Mouse (Mus musculus) left cerebral cortex, adult 2 months (tissue): ENCODE measurements around the gene Olfr1461. TPM values are rescaled to one million over a fixed set of nuclear protein-coding genes. Genes with fewer than 3 reads are reported as not detected.

Source experiments
- DNase-seq, 2 experiments: peaks; one replicate each; pipeline ENCODE4 v3.0.0; 2021 to 2022; ENCODE audit warnings: low spot score in 2 of 2, mixed read lengths in 1 of 2; ENCODE audit errors: extremely low spot score in 1 of 2
- H3K27ac ChIP-seq: fragments of 200-600 bp; 2 replicates; pipeline ENCODE4 v1.8.1; 2022
- H3K4me3 ChIP-seq: fragments of 200-600 bp; 2 replicates; pipeline ENCODE4 v1.8.1; 2022
- CTCF ChIP-seq: fragments of 200-600 bp; IDR thresholded peaks from 2 replicates; pipeline ENCODE4 v1.8.1; 2022; ENCODE audit warnings: antibody characterized with exemption, mild to moderate bottlenecking, moderate library complexity
- intact Hi-C: fragments of 180-260 bp; cut with DNase I; formaldehyde crosslinking; loops from one replicate; pipeline ENCODE4 v1.15.1; 2025
- long read RNA-seq, 2 experiments: library from polyadenylated mRNA; stranded (forward); transcript quantifications; one replicate each; pipeline ENCODE4 v2.0.0; 2021; ENCODE audit warnings: borderline mapping rate in 2 of 2
- total RNA-seq, 2 experiments: library from RNA; stranded (reverse); gene quantifications; 2 replicates each; pipeline ENCODE4 v1.2.3; 2021

The Olfr1461 gene
- not detected for total RNA-seq
- long read RNA-seq, experiment 1, result 0 reads
- long read RNA-seq, experiment 2, result 0 reads

DNA sequence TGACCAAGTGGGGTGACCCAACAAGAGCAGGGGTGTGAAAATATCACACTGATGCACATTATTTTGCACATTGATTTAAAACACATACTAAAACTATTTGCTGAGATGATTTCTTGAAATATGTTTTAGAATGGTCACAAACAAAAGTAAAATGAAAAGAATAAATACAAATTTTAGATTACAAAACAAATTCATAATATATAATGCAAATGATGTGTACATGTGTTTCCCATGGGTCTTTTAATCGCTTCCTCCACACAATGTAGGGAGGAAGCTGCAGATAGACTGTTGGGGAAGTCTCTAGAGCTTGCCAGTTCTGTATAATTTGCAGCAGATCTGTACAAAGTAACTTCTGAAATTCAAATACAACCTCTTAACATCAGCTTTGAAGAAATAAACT lies at the start of gene Olfr1461:
TSS of gene Olfr1461 (plus strand) at position 301 of the 400 bp plus-strand sequence.
- Histone ChIP-seq H3K27ac (no peak within 1 kb of the TSS), H3K4me3 (no peak within 1 kb of the TSS)
- intact Hi-C loops, result no loop called here
- DNase-seq, result no peak
- no peak for TF ChIP-seq CTCF

DNA sequence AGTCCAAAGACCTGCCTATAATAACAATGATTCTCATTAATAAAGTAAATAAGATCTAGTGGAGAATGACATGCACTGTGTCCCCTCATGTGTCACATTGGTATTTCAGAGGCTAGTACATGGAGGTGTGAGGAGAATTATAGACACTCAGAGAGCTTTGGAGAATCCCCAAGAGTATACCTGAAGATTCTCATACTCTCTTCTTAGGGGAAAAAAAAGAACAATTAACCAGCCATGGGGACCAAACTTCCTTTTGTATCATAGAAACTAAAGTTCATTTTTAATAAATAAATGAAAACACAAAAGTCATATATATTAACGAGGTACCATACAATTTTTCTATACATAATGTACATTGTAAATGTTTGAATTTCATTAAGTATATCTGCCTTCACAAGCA lies 13.4 kb upstream of the Olfr1461 start, which contains the start of gene Olfr1459:
TSS of gene Olfr1459 (minus strand) at position 101 of the 400 bp plus-strand sequence.
- no peak for TF ChIP-seq CTCF
- intact Hi-C loops, result no loop called here
- no peak within 1 kb of the TSS for H3K4me3 ChIP-seq
- H3K27ac ChIP-seq, result no peak within 1 kb of the TSS
- DNase-seq, result no peak

DNA sequence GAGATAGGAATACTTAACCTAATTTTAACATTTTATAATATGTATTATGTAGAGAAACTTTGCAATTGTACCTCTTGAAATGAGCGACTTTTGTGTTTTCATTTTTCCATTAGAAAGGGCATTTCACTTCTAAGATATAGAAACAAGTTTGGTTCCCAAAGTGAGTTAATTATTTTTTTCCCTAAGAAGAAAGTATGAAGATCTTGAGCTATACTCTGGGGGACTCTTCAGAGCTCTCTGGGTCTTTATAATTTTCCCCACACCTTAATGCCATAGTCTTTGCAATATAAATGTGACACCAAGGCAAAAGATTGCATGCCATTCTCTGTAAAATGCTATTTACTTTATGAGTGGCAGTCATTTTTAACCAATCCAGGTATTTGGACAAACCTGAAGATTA lies 22.6 kb downstream of the Olfr1461 start, which contains the start of gene Olfr1462:
TSS of gene Olfr1462 (plus strand) at position 301 of the 400 bp plus-strand sequence.
- DNase-seq, result no peak
- Histone ChIP-seq H3K4me3 (no peak within 1 kb of the TSS), H3K27ac (no peak within 1 kb of the TSS)
- intact Hi-C loops, result no loop called here
- TF ChIP-seq CTCF, result no peak

Other genes with a start within 250 kb of the Olfr1461 start
- gene Olfr1448, start 238.6 kb upstream of the Olfr1461 start, total RNA-seq, result not detected
- not detected for gene Olfr1449, start 232.2 kb upstream of the Olfr1461 start, total RNA-seq
- not detected for gene Olfr1450, start 212.7 kb upstream of the Olfr1461 start, total RNA-seq
- not detected for gene Olfr1451, start 168.0 kb upstream of the Olfr1461 start, total RNA-seq
- gene Olfr1453, start 134.7 kb upstream of the Olfr1461 start, total RNA-seq, result not detected
- gene Olfr1454, start 102.4 kb upstream of the Olfr1461 start, total RNA-seq, result not detected
- gene Olfr1457, start 65.1 kb upstream of the Olfr1461 start, total RNA-seq, result not detected
- not detected for gene Olfr1458, start 56.2 kb upstream of the Olfr1461 start, total RNA-seq
- gene Olfr1459, start 13.5 kb upstream of the Olfr1461 start, total RNA-seq, result under 1 TPM; 0.16 to 0.19 TPM
- not detected for gene Olfr1462, start 22.7 kb downstream of the Olfr1461 start, total RNA-seq
- not detected for gene Olfr1463, start 68.3 kb downstream of the Olfr1461 start, total RNA-seq
- not detected for gene Olfr1465, start 152.5 kb downstream of the Olfr1461 start, total RNA-seq
- not detected for gene Olfr1466, start 175.9 kb downstream of the Olfr1461 start, total RNA-seq
- gene Olfr1467, start 199.2 kb downstream of the Olfr1461 start, total RNA-seq, result not detected
- not detected for gene Olfr1469, start 244.8 kb downstream of the Olfr1461 start, total RNA-seq